Comparison of ENCODE assay signal across 11 mouse cellular contexts in genomic region chr12:95466502-95467490, GRCm38 (mm10).
DNase-seq lines count a peak whose midpoint lies in the region; ATAC-seq and TF ChIP-seq lines count a peak whose summit lies in the region.
"Had no signal": no experiment of that assay in that cellular context is flagged by ENCODE, and none has a peak within 500 bp of the region (broad histone marks: within the 10 kb centered on the region; RNA-seq: fewer than 3 reads in every experiment).

No protein-coding gene starts in this region.

- no peaks in the 10 kb centered on the region for H3K9me3 ChIP-seq in ES-E14 (ENCODE audit: control insufficient read depth, insufficient read depth, low read depth, low read length)
- no peaks in the 10 kb centered on the region for H3K9me3 ChIP-seq in embryonic facial prominence, embryonic 13.5 days
- H3K9me3 ChIP-seq in limb, embryonic 12.5 days = no peaks in the 10 kb centered on the region

- H3K9ac ChIP-seq in ES-E14 (ENCODE audit: insufficient read depth, low read depth, low read length, poor library complexity, severe bottlenecking) = no peak overlapping the region
- no peak overlapping the region for H3K9ac ChIP-seq in embryonic facial prominence, embryonic 13.5 days
- no peak overlapping the region for H3K9ac ChIP-seq in limb, embryonic 12.5 days (replicated peaks)
- H3K9ac ChIP-seq: liver, embryonic 14.5 days had no signal

- no peak for ATAC-seq in embryonic facial prominence, embryonic 13.5 days (ENCODE audit: insufficient number of reproducible peaks, insufficient read depth, low FRiP score, low TSS enrichment, low read depth)
- ATAC-seq in limb, embryonic 12.5 days (ENCODE audit: insufficient number of reproducible peaks, insufficient read depth, low FRiP score, low TSS enrichment, low read depth) = peak; percentile 47; the same call in 1 of the 2 replicates

- 14% methylated on average over 12 of the region's 12 CpGs for WGBS in embryonic facial prominence, embryonic 13.5 days
- WGBS in limb, embryonic 12.5 days = 19% methylated on average over 12 of the region's 12 CpGs

- H3K27ac ChIP-seq in ES-E14 (ENCODE audit: insufficient read depth, low read depth, low read length, poor library complexity, severe bottlenecking) = no peak overlapping the region
- H3K27ac ChIP-seq in embryonic facial prominence, embryonic 13.5 days = no peak overlapping the region
- H3K27ac ChIP-seq in limb, embryonic 12.5 days = no peak overlapping the region
- H3K27ac ChIP-seq in left cerebral cortex, adult 2 months = no peak overlapping the region
- H3K27ac ChIP-seq: liver, embryonic 14.5 days had no signal

- H3K27me3 ChIP-seq in embryonic facial prominence, embryonic 13.5 days = 0 out of 2 replicates have a peak, but pooled peaks cover 3% of the 10 kb centered on the region
- no peaks in the 10 kb centered on the region for H3K27me3 ChIP-seq in limb, embryonic 12.5 days

- in situ Hi-C loops in ES-E14 (cut with MboI; ENCODE audit: low sequenced_read_pairs in 2 of 2, unreplicated experiment in 2 of 2) = no loop called here

- TF ChIP-seq CTCF in left cerebral cortex, adult 2 months (IDR thresholded peaks at IDR 0.05) = no peak

- H3K4me1 ChIP-seq in ES-E14 (ENCODE audit: control insufficient read depth in 2 of 2, insufficient read depth in 2 of 2, low read length in 2 of 2, poor library complexity in 1 of 2) = no peaks in the 10 kb centered on the region
- H3K4me1 ChIP-seq in embryonic facial prominence, embryonic 13.5 days = peaks cover 16% of the 10 kb centered on the region
- peaks cover 14% of the 10 kb centered on the region for H3K4me1 ChIP-seq in limb, embryonic 12.5 days (replicated peaks)

- H3K36me3 ChIP-seq in ES-E14 (ENCODE audit: control insufficient read depth, insufficient read depth, low read length, poor library complexity, severe bottlenecking) = no peaks in the 10 kb centered on the region
- H3K36me3 ChIP-seq in embryonic facial prominence, embryonic 13.5 days = no peaks in the 10 kb centered on the region
- H3K36me3 ChIP-seq in limb, embryonic 12.5 days = no peaks in the 10 kb centered on the region

- peak overlapping the region; percentile 49 for H3K4me2 ChIP-seq in embryonic facial prominence, embryonic 13.5 days
- peak overlapping the region; percentile 51 for H3K4me2 ChIP-seq in limb, embryonic 12.5 days

- intact Hi-C loops in left cerebral cortex, adult 2 months (cut with DNase I) = no loop called here

- H3K4me3 ChIP-seq in ES-E14 (ENCODE audit: insufficient read depth in 1 of 2, low read depth in 1 of 2, low read length in 2 of 2, poor library complexity in 1 of 2, severe bottlenecking in 1 of 2) = no peak overlapping the region
- H3K4me3 ChIP-seq in embryonic facial prominence, embryonic 13.5 days = no peak overlapping the region
- peak overlapping the region; percentile 19 for H3K4me3 ChIP-seq in limb, embryonic 12.5 days (replicated peaks)
- H3K4me3 ChIP-seq in left cerebral cortex, adult 2 months = no peak overlapping the region

- DNase-seq in 416B (ENCODE audit: low read depth) = peak; percentile 71
- no peak for DNase-seq in ES-E14 (ENCODE audit: low read depth, low spot score)
- no peak for DNase-seq in frontal cortex, postnatal 36 days (ENCODE audit: low spot score in 2 of 2)
- DNase-seq in left cerebral cortex, adult 2 months (ENCODE audit: extremely low spot score in 1 of 2, low spot score in 2 of 2) = no peak
- no peak for DNase-seq in gastrocnemius, adult 8-10 months (ENCODE audit: low spot score in 2 of 2)
- DNase-seq: adrenal gland, adult 2 months; cerebellum, adult 11 months; kidney, adult 2 months had no signal

TF ChIP-seq in ES-E14, 5 proteins besides CTCF, POLR2A, EP300 and RAD21:
- no peak for TF ChIP-seq HCFC1 (IDR thresholded peaks at IDR 0.05; ENCODE audit: borderline replicate concordance, insufficient read depth, low read length)
- TF ChIP-seq ZNF384 (IDR thresholded peaks at IDR 0.05; ENCODE audit: low read depth, low read length) = peak; percentile 77; the same call in 1 of the 2 replicates
